Mouse (Mus musculus) embryo, embryonic 11 days (tissue): Measurements from ENCODE around the gene Hist1h4c.

Experiments used
- DNase-seq: peaks from one replicate; pipeline ENCODE4 v3.0.0-alpha.2; 2015

Gene Hist1h4c

GRCm38 (mm10) chr13:23698300-23698693, at the start of gene Hist1h4c:
Gene Hist1h4c, minus strand, starts transcription at chr13:23698454.
- DNase-seq = peak; percentile 96

DNA sequence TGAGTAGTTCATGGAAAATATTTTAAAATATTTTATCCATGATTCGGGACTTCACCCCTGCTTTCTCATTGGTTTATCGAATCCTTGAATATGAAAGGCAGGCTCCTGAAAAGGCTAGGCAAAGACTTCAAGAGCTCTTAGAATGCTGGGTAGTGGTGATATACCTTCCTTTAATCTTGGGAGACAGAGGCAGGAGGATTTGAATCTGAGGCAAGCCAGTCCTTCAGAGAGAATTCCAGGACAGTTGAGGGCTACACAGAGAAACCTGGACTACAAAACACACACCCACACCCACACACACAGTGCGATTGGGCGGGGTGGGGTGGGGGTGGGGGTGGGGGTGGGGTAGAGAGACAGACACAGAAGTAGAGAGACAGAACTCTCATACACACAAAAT, 49.6 kb upstream of the Hist1h4c start:
- peak; percentile 58 for DNase-seq

DNA sequence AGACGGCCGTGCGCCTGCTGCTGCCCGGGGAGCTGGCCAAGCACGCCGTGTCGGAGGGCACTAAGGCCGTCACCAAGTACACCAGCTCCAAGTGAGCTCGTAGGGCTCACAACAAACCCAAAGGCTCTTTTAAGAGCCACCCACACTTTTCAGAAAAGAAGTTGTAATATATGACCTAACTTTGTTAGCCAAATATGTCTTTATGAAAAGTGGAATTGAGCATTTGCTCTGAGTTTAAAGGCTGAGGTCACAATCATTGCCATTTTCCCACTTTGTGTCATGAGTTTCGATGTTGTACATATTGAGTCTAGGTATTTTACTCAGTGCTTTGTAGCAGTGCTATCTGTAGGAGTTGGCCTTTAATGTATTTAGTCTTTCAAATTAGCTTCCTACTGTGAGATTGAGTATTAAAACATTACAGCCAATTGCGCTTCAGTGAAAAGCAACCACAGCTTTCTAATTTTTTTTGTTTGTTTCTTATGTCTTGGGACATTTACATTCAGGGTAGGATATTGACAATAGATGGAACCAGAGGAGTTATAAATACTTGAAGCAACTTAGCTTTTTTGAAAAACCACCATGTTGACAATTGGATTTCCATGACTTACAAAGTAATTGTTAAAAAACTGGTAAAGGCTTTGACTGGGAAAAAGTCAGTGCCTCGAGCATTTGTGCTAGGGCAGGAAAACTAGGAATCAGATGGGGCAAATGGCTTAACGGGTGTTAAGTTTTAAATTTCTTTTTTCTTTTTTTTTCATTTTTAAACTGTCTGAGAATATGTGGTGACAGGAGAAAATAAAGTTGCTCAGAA, 49.0 kb upstream of the Hist1h4c start:
- peak; percentile 60 for DNase-seq

- peak; percentile 92 for DNase-seq
These were observed 48.2 kb upstream of the Hist1h4c start, which contains the start of gene Hist1h2bb for GRCm38 (mm10) chr13:23746201-23747080. Gene Hist1h2bb, plus strand, starts transcription at chr13:23746734.

GRCm38 (mm10) chr13:23745381-23746161, 47.3 kb upstream of the Hist1h4c start, which contains the start of gene Hist1h3c:
Gene Hist1h3c, minus strand, starts transcription at chr13:23745602.
- DNase-seq = peak; percentile 93

GRCm38 (mm10) chr13:23744421-23745380, 46.4 kb upstream of the Hist1h4c start:
- DNase-seq = peak; percentile 47

DNA sequence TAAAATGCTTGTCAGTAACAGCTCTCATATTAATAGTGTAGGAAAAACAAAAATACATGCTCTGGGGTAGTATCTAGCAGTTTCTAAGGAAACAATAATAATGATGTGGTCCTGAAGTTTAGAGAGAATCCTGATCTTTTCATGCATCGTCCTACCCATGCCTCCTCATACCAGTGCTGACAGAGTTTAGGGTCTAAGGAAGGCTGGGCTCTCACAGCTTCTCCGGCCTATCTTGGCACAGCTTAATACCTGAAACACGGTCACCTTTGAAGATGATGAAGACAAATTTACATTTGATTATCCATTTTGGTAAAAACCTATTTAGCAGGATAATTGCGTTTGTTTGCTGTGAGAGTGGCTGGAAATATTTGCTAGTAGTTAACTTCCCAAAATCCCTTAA, 45.7 kb upstream of the Hist1h4c start:
- peak; percentile 37 for DNase-seq

GRCm38 (mm10) chr13:23743215-23743614, 45.0 kb upstream of the Hist1h4c start:
- DNase-seq = no peak

GRCm38 (mm10) chr13:23742007-23742406, 43.8 kb upstream of the Hist1h4c start:
- no peak for DNase-seq

DNA sequence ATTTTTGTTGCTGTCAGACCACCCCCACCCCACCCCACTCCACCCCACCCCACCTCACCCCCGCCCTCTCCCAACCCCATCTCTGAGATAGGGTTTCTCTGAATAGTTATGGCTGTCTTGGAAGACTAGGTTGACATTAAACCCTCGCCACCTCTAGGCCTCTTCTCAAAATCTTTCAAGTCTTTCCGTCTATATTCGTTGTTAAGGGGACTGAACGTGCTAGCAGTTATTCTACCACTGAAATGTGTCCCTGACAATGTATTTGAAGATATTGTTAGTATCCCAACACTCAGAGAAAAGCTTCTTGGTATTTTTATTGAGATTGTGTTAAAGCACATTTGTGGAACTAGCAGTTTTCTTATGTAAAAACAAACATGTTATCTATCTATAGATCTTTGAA, 42.7 kb upstream of the Hist1h4c start:
- no peak for DNase-seq

DNA sequence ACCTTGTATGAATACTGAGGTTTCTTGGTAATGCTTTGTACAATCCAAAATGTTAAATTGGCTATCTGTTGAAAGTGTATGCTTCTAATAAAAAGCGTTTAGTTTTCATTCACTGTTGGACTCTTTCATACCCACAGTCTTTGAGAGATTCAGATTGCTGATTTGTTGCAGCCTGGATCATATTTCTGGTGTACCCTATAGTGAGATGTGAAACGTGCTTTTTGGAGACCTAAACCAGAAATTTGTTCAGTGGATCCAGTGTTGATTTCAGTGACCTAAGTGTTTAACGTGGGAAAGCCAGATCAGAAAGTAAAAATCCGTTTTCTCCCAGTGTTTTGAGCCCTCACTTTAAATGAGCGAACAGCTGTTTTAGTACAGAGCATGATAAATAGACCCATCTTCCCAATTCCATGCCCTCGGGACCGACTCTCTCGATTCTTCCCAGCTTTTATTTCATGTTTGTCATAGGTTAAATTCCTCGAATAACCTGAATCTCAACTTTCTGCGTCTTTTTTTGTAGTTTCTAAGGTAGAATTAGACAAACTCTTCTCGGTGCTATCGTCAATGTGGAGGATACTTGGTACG, 42.1 kb upstream of the Hist1h4c start:
- peak; percentile 42 for DNase-seq

GRCm38 (mm10) chr13:23739922-23740252, 41.6 kb upstream of the Hist1h4c start:
- DNase-seq = no peak

GRCm38 (mm10) chr13:23739069-23739921, 41.0 kb upstream of the Hist1h4c start:
- DNase-seq = peak; percentile 93

DNA sequence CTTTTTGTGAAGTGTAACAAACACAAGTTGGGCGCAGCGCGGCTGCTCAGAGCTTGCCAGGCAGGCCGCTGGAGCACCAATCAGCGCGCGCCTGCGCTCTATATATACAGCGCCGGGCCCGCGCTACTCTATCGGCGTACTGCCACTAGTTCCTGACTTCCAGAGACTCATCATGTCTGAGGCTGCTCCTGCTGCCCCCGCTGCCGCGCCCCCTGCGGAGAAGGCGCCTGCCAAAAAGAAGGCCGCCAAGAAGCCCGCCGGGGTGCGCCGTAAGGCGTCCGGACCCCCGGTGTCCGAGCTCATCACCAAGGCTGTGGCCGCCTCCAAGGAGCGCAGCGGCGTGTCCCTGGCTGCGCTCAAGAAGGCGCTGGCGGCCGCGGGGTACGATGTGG, 40.4 kb upstream of the Hist1h4c start, which contains the start of gene Hist1h1c:
TSS of gene Hist1h1c (plus strand) at position 132 of the 392 bp plus-strand sequence.
- DNase-seq = peak; percentile 95

DNA sequence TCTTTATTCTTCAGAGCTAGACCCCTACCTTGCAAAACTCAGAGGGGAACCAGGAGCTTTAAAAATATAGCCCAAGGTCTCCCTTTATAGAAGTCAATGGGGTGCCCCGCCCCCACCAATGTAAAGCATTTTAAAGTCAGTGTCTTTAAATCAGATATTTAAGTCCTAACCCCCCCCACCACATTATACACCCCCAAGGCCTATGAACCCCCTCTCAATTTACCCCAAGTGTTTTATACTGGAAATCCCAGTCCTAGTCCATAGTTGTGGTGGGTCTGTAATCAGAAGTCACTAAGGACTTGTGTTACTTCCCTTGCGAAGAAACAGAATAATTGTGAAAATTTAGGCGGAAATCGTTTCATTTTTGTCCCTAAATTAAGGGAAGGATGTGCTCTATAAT, 39.8 kb upstream of the Hist1h4c start:
- DNase-seq = peak; percentile 49

DNA sequence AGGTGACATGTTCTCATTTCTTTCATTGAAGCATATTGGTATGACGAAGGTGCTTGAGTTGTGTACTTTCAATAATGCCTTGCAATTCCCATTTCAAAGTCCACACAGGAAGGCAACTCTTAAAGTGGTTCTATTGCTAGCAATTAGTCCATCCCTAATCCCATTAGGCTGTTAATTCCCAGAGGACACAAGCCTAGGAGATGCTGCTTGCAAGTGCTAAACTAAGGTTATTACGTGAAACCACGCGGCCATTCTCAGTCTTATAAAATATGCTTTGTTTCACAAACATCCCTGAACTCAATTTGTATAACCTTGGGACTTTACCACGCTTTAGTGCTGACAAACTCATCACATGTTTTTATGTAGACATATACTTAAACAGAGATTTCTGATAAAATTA, 38.8 kb upstream of the Hist1h4c start:
- no peak for DNase-seq

DNA sequence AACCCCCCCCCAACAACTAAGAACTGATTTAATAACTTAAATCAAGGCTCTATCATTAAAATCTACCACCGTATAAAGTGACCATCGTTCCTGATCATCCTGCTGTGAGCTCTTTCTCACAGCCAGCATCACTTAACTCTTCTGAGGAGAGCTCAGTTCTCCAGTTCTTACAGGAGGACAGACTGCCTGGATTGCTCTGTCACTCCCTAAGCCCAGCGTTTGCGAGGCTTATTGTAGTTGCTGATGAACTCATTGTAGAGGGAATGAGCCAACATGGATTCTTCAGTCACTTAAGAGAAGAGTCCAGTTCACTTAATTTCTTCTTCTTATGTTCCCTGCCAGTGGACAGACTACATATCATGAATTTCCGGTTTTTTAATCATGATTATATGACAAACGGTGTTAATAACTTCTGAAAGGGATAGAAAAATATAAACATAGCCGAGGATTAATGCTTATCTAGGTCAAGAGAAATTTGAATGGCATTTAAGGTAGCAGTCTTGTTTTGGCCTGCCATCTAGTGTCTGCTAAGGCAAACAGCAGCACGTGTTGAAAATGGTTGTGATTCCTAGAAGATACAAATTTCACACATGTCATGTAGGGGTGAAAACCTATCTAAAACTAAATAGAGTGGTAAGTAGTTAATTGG, 34.0 kb upstream of the Hist1h4c start:
- DNase-seq = peak; percentile 70

DNA sequence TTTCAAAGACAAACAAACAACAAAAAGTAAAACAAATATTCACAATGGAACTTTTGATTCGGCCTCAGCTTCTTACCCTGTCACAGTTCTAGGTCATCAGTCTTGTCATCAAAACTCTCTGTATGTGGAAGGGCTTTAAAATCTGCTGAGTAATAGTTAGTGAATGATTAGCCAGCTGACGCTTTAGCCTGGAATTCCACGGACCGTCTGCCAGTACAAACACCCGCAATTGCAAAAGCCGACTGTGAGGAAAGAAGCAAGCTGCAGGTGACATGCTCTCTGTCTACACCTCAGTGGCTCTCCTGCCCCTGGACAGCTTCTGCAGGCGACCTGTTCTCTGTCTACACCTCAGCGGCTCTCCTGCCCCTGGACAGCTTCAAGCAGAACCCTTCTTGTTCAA, 32.2 kb upstream of the Hist1h4c start:
- DNase-seq = no peak

DNA sequence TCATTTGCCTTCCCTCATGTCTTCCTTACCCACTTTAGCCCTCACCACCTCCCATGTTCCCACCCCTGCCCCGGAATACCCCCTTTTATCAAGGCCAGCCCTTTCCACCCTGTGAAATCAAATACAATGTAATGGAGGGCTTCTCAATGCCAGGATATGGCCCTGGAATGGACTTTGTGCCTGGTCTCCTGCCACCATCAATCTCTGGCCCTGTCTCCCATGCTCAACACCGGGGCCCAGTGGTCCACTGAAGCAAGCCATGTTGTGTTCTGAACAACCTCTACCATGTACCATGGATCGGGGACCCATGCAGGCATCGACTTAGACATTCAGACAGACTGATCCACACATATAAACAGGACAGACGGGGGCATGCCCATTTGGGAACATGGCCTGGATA, 31.5 kb upstream of the Hist1h4c start:
- no peak for DNase-seq

DNA sequence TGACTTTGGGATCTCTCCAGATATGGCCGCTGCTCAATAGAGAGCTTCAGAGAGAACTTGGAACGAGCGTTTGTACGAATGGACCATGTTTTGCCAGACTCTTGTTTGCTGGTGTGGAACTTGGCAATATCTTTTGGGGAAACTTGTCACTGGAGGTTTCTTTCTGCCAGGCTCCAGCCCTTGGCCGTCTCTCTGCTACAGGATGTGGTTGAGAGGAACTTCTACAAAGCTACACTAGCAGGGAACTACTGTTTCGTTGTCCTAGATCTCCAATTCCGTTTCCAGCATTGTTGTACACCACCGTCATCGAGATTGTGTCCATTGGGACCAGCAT, 30.9 kb upstream of the Hist1h4c start:
- DNase-seq = no peak
